Mouse (Mus musculus) ES-E14 (cell line): Measurements from ENCODE around the gene Farsa.

Experiments used
- MAFK ChIP-seq: IDR thresholded peaks from 2 replicates; pipeline ENCODE4 v1.6.1; 2014; ENCODE audit warnings: mild to moderate bottlenecking, low read depth, low read length, inconsistent platforms; ENCODE audit not compliant: insufficient read depth
- ZC3H11A ChIP-seq: IDR thresholded peaks from 2 replicates; pipeline ENCODE4 v1.6.1; 2012; ENCODE audit warnings: low read depth, mild to moderate bottlenecking, inconsistent platforms, low read length, borderline replicate concordance

- TF ChIP-seq MAFK (no peak), ZC3H11A (no peak)
These were observed 42.6 kb upstream of the Farsa start for GRCm38 (mm10) chr8:84814240-84814554.
